Mouse (Mus musculus): ENCODE data around the gene Csf3. TPM values are rescaled to one million over a fixed set of nuclear protein-coding genes. Genes with fewer than 3 reads are reported as not detected.
A peak's percentile ranks its signal among the peaks of the same experiment; 100 is the strongest.

Gene Csf3
- polyA plus RNA-seq, 1 experiment from 2014 or later = not detected

- H3K4me1 ChIP-seq (ENCODE audit: insufficient read depth, low read depth, low read length) = peaks cover 7% of the 10 kb centered on the region; the same call in 1 of the 2 replicates
- TF ChIP-seq EP300 (IDR thresholded peaks at IDR 0.05) (peak; percentile 79), CTCF (IDR thresholded peaks at IDR 0.05) (peak; percentile 66)
- H3K4me2 ChIP-seq (replicated peaks; ENCODE audit: low read depth, low read length) = peak within 1 kb of the TSS; percentile 92
- 4% methylated on average over 45 of the region's 45 CpGs for WGBS
- DNase-seq (ENCODE audit: low spot score) = peak; percentile 99
- H3K9ac ChIP-seq (replicated peaks; ENCODE audit: low read depth) = peak within 1 kb of the TSS; percentile 100
- no peaks in the 10 kb centered on the region for H3K9me3 ChIP-seq (ENCODE audit: low read length)
- peak within 1 kb of the TSS; percentile 90 for H3K27ac ChIP-seq (ENCODE audit: low read length)
- peak; percentile 96 for ATAC-seq
- peaks cover 15% of the 10 kb centered on the region; the same call in 1 of the 2 replicates for H3K36me3 ChIP-seq (ENCODE audit: insufficient read depth, low read length)
- peak within 1 kb of the TSS; percentile 92 for H3K4me3 ChIP-seq (ENCODE audit: low read depth, low read length)
- no peaks in the 10 kb centered on the region for H3K27me3 ChIP-seq (replicated peaks; ENCODE audit: insufficient read depth, low read length)
These were observed 19.0 kb upstream of the Csf3 start, which contains the start of gene Psmd3 for GRCm38 (mm10) chr11:98681786-98682745. Gene Psmd3, plus strand, starts transcription at chr11:98682554.

GRCm38 (mm10) chr11:98682811-98683210 is 18.3 kb upstream of the Csf3 start:
- Histone ChIP-seq H3K27me3 (replicated peaks; ENCODE audit: insufficient read depth, low read length) (no peaks in the 10 kb centered on the region), H3K4me2 (replicated peaks; ENCODE audit: low read depth, low read length) (peak overlapping the region; percentile 92), H3K36me3 (ENCODE audit: insufficient read depth, low read length) (peaks cover 22% of the 10 kb centered on the region; the same call in 1 of the 2 replicates), H3K4me3 (ENCODE audit: low read depth, low read length) (peak overlapping the region; percentile 92), H3K27ac (ENCODE audit: low read length) (peak overlapping the region; percentile 90), H3K4me1 (ENCODE audit: insufficient read depth, low read depth, low read length) (peaks cover 7% of the 10 kb centered on the region; the same call in 1 of the 2 replicates), H3K9ac (replicated peaks; ENCODE audit: low read depth) (peak overlapping the region; percentile 100), H3K9me3 (ENCODE audit: low read length) (no peaks in the 10 kb centered on the region)
- 0% methylated on average over 20 of the region's 23 CpGs for WGBS
- peak; percentile 13; the same call in 1 of the 2 replicates for ATAC-seq
- DNase-seq (ENCODE audit: low spot score) = peak; percentile 32
- TF ChIP-seq CTCF (IDR thresholded peaks at IDR 0.05) (no peak), EP300 (IDR thresholded peaks at IDR 0.05) (no peak)

GRCm38 (mm10) chr11:98685642-98686041 is 15.4 kb upstream of the Csf3 start:
- WGBS = 90% methylated on average over 9 of the region's 9 CpGs
- no peaks in the 10 kb centered on the region for H3K9me3 ChIP-seq (ENCODE audit: low read length)
- H3K36me3 ChIP-seq (ENCODE audit: insufficient read depth, low read length) = peaks cover 27% of the 10 kb centered on the region; the same call in 1 of the 2 replicates
- H3K4me2 ChIP-seq (replicated peaks; ENCODE audit: low read depth, low read length) = no peak overlapping the region
- ATAC-seq (no peak), DNase-seq (ENCODE audit: low spot score) (no peak)
- H3K4me3 ChIP-seq (ENCODE audit: low read depth, low read length) = no peak overlapping the region
- H3K4me1 ChIP-seq (ENCODE audit: insufficient read depth, low read depth, low read length) = peaks cover 7% of the 10 kb centered on the region; the same call in 1 of the 2 replicates
- no peak overlapping the region for H3K9ac ChIP-seq (replicated peaks; ENCODE audit: low read depth)
- TF ChIP-seq EP300 (IDR thresholded peaks at IDR 0.05) (no peak), CTCF (IDR thresholded peaks at IDR 0.05) (no peak)
- H3K27me3 ChIP-seq (replicated peaks; ENCODE audit: insufficient read depth, low read length) = no peaks in the 10 kb centered on the region
- H3K27ac ChIP-seq (ENCODE audit: low read length) = no peak overlapping the region

GRCm38 (mm10) chr11:98686976-98687375 is 14.1 kb upstream of the Csf3 start:
- TF ChIP-seq CTCF (IDR thresholded peaks at IDR 0.05) (no peak), EP300 (IDR thresholded peaks at IDR 0.05) (no peak)
- H3K9ac ChIP-seq (replicated peaks; ENCODE audit: low read depth) = no peak overlapping the region
- no peak overlapping the region for H3K27ac ChIP-seq (ENCODE audit: low read length)
- no peak overlapping the region for H3K4me2 ChIP-seq (replicated peaks; ENCODE audit: low read depth, low read length)
- no peaks in the 10 kb centered on the region for H3K27me3 ChIP-seq (replicated peaks; ENCODE audit: insufficient read depth, low read length)
- H3K4me3 ChIP-seq (ENCODE audit: low read depth, low read length) = no peak overlapping the region
- ATAC-seq (no peak), DNase-seq (ENCODE audit: low spot score) (no peak)
- peaks cover 39% of the 10 kb centered on the region for H3K36me3 ChIP-seq (ENCODE audit: insufficient read depth, low read length)
- H3K4me1 ChIP-seq (ENCODE audit: insufficient read depth, low read depth, low read length) = peaks cover 7% of the 10 kb centered on the region; the same call in 1 of the 2 replicates
- H3K9me3 ChIP-seq (ENCODE audit: low read length) = no peaks in the 10 kb centered on the region
- WGBS = 85% methylated on average over 4 of the region's 4 CpGs

- DNase-seq (ENCODE audit: low spot score) = no peak
- WGBS = 76% methylated on average over 8 of the region's 8 CpGs
- Histone ChIP-seq H3K9ac (replicated peaks; ENCODE audit: low read depth) (no peak overlapping the region), H3K36me3 (ENCODE audit: insufficient read depth, low read length) (peaks cover 48% of the 10 kb centered on the region), H3K4me3 (ENCODE audit: low read depth, low read length) (no peak overlapping the region), H3K27me3 (replicated peaks; ENCODE audit: insufficient read depth, low read length) (no peaks in the 10 kb centered on the region), H3K27ac (ENCODE audit: low read length) (no peak overlapping the region), H3K9me3 (ENCODE audit: low read length) (no peaks in the 10 kb centered on the region), H3K4me2 (replicated peaks; ENCODE audit: low read depth, low read length) (no peak overlapping the region), H3K4me1 (ENCODE audit: insufficient read depth, low read depth, low read length) (peaks cover 7% of the 10 kb centered on the region; the same call in 1 of the 2 replicates)
- TF ChIP-seq CTCF (IDR thresholded peaks at IDR 0.05) (no peak), EP300 (IDR thresholded peaks at IDR 0.05) (no peak)
- ATAC-seq = no peak
These were observed 13.1 kb upstream of the Csf3 start for GRCm38 (mm10) chr11:98688009-98688408.

GRCm38 (mm10) chr11:98693201-98693600 is 7.9 kb upstream of the Csf3 start:
- WGBS = 77% methylated on average over 13 of the region's 13 CpGs

More at GRCm38 (mm10) chr11:98693201-98693600, 7.9 kb upstream of the Csf3 start:
- H3K36me3 ChIP-seq (ENCODE audit: insufficient read depth, low read length) = peaks cover 46% of the 10 kb centered on the region
- H3K4me2 ChIP-seq (replicated peaks; ENCODE audit: low read depth, low read length) = no peak overlapping the region
- no peaks in the 10 kb centered on the region for H3K9me3 ChIP-seq (ENCODE audit: low read length)
- H3K27me3 ChIP-seq (replicated peaks; ENCODE audit: insufficient read depth, low read length) = no peaks in the 10 kb centered on the region
- no peak for TF ChIP-seq CTCF (IDR thresholded peaks at IDR 0.05)
- no peak overlapping the region for H3K4me3 ChIP-seq (ENCODE audit: low read depth, low read length)
- H3K4me1 ChIP-seq (ENCODE audit: insufficient read depth, low read depth, low read length) = no peaks in the 10 kb centered on the region
- DNase-seq (ENCODE audit: low spot score) = no peak
- no peak overlapping the region for H3K9ac ChIP-seq (replicated peaks; ENCODE audit: low read depth)
- H3K27ac ChIP-seq (ENCODE audit: low read length) = no peak overlapping the region
- no peak for ATAC-seq

All from lung, postnatal 0 days (tissue).